Mouse (Mus musculus) spleen, adult 2 months (tissue): ENCODE results near the gene Als2. TPM values are rescaled to one million over a fixed set of nuclear protein-coding genes. Genes with fewer than 3 reads are reported as not detected.

Source experiments
- DNase-seq, 2 experiments: peaks; one replicate each; pipeline versions ENCODE4 v3.0.0 to v3.0.0-alpha.2; 2012 to 2021; ENCODE audit warnings: low spot score in 2 of 2, low read depth in 1 of 2
- H3K27ac ChIP-seq: fragments of 200-500 bp; 2 replicates; pipeline ENCODE4 v1.5.1; 2012; ENCODE audit warnings: low read length, inconsistent platforms; ENCODE audit not compliant: insufficient read depth
- H3K27me3 ChIP-seq: fragments of 200-500 bp; 2 replicates; pipeline ENCODE4 v1.6.1; 2012; ENCODE audit warnings: mild to moderate bottlenecking, moderate library complexity, low read length, inconsistent platforms; ENCODE audit not compliant: control insufficient read depth, insufficient read depth
- H3K36me3 ChIP-seq: fragments of 200-500 bp; 2 replicates; pipeline ENCODE4 v1.6.1; 2012; ENCODE audit warnings: mild to moderate bottlenecking, low read length, inconsistent platforms; ENCODE audit not compliant: control insufficient read depth, insufficient read depth
- H3K4me1 ChIP-seq: fragments of 200-500 bp; 2 replicates; pipeline ENCODE4 v1.6.1; 2011; ENCODE audit warnings: inconsistent platforms; ENCODE audit not compliant: control insufficient read depth, insufficient read depth, insufficient read length
- H3K4me3 ChIP-seq: fragments of 200-500 bp; 2 replicates; pipeline ENCODE4 v1.5.1; 2011; ENCODE audit warnings: mild to moderate bottlenecking, inconsistent platforms; ENCODE audit not compliant: insufficient read depth, insufficient read length; ENCODE audit errors: extremely low read depth
- CTCF ChIP-seq: fragments of 200-500 bp; IDR thresholded peaks from 2 replicates; pipeline ENCODE4 v1.5.1; 2011; ENCODE audit warnings: mild to moderate bottlenecking, inconsistent platforms; ENCODE audit not compliant: insufficient read depth, insufficient read length, insufficient replicate concordance; ENCODE audit errors: extremely low read depth
- POLR2A ChIP-seq: fragments of 200-500 bp; IDR thresholded peaks from 2 replicates; pipeline ENCODE4 v1.6.1; 2011; ENCODE audit warnings: low read depth, low read length, inconsistent platforms
- WGBS: fragments of 180-500 bp; shearing (Covaris S2); methylation state at CpG from one replicate; pipeline ENCODE4 v1.1.7; 2018; 5-methylcytosine and 5-hydroxymethylcytosine counted together
- polyA plus RNA-seq: library from polyadenylated mRNA; depleted of rRNA; stranded (reverse); fragments of >200 nt; gene quantifications from 2 replicates; pipeline ENCODE4 v1.2.3, GENCODE M21; 2012

Als2 gene
- polyA plus RNA-seq, 1 experiment = 3.0 TPM

- H3K27me3 ChIP-seq = no peaks in the 10 kb centered on the region
- no peaks in the 10 kb centered on the region for H3K4me1 ChIP-seq
- DNase-seq = no peak
- H3K36me3 ChIP-seq = no peaks in the 10 kb centered on the region
- 81% methylated on average over 4 of the region's 4 CpGs for WGBS
- no peak overlapping the region for H3K27ac ChIP-seq
- no peak for TF ChIP-seq CTCF
- no peak for TF ChIP-seq POLR2A
- no peak overlapping the region for H3K4me3 ChIP-seq
Observed at GRCm38 (mm10) chr1:59229187-59229586, 7.8 kb downstream of the Als2 start.

- Histone ChIP-seq H3K4me1 (no peaks in the 10 kb centered on the region), H3K27me3 (no peaks in the 10 kb centered on the region), H3K27ac (no peak overlapping the region), H3K36me3 (no peaks in the 10 kb centered on the region), H3K4me3 (no peak overlapping the region)
- no peak for TF ChIP-seq POLR2A
- TF ChIP-seq CTCF = no peak
- no peak for DNase-seq
- WGBS = 78% methylated on average over 7 of the region's 7 CpGs
Observed at GRCm38 (mm10) chr1:59228552-59228951, 8.5 kb downstream of the Als2 start.

GRCm38 (mm10) chr1:59222101-59222825, 14.8 kb downstream of the Als2 start:
- no peaks in the 10 kb centered on the region for H3K27me3 ChIP-seq
- no peaks in the 10 kb centered on the region for H3K4me1 ChIP-seq
- H3K27ac ChIP-seq = no peak overlapping the region
- H3K36me3 ChIP-seq = no peaks in the 10 kb centered on the region
- no peak for DNase-seq
- H3K4me3 ChIP-seq = no peak overlapping the region
- 95% methylated on average over 7 of the region's 7 CpGs for WGBS
- TF ChIP-seq CTCF (no peak), POLR2A (no peak)

DNA sequence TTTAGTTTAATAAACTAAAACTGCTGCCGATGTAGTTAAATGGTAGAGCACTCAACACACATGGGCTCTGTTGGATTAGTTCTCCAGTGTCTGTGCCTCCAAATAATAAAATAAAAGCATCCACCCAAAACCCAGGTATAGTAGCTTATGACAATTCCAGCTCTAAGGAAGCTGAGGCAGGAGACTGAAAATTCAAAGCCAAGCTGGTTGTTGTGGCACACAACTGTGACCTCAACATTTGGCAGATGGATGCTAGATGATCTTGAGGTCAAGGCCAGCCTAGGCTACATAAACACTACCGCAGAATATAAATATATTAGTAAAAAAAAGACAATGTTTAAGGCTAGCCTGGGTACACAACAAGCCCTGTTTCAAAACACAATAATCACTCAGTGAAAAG, 15.4 kb downstream of the Als2 start:
- Histone ChIP-seq H3K27me3 (no peaks in the 10 kb centered on the region), H3K4me3 (no peak overlapping the region), H3K36me3 (no peaks in the 10 kb centered on the region; the same call in none of the 2 replicates), H3K4me1 (no peaks in the 10 kb centered on the region), H3K27ac (no peak overlapping the region)
- DNase-seq = no peak
- TF ChIP-seq POLR2A (no peak), CTCF (no peak)
- WGBS = 94% methylated on average over 2 of the region's 2 CpGs

- H3K4me3 ChIP-seq = no peak overlapping the region
- H3K4me1 ChIP-seq = no peaks in the 10 kb centered on the region
- no peak for DNase-seq
- 92% methylated on average over 3 of the region's 3 CpGs for WGBS
- H3K27ac ChIP-seq = no peak overlapping the region
- H3K27me3 ChIP-seq = no peaks in the 10 kb centered on the region
- no peaks in the 10 kb centered on the region; the same call in none of the 2 replicates for H3K36me3 ChIP-seq
- TF ChIP-seq CTCF (no peak), POLR2A (no peak)
Observed at GRCm38 (mm10) chr1:59220371-59220770, 16.7 kb downstream of the Als2 start.

DNA sequence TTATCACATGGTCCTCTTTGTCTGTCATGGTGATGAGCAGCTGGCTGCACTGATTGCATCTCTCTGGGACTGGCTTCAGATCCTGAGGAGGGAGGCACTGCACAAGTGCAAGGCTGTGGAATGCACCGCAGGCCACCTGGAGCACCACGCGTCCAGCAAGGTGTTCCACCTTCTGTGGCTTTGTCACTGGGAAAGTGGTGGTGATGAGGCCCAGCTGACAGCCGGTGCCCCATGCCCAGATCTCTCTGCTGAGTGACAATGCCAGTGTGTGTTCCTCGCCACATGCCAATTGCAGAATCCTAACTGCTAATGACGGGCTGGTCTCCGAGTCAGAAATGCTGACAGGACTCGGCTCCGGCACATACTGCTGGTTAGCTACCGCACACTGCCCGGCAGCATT, 21.6 kb downstream of the Als2 start:
- Histone ChIP-seq H3K36me3 (peaks cover 2% of the 10 kb centered on the region), H3K4me1 (no peaks in the 10 kb centered on the region)
- WGBS = 95% methylated on average over 11 of the region's 11 CpGs

DNA sequence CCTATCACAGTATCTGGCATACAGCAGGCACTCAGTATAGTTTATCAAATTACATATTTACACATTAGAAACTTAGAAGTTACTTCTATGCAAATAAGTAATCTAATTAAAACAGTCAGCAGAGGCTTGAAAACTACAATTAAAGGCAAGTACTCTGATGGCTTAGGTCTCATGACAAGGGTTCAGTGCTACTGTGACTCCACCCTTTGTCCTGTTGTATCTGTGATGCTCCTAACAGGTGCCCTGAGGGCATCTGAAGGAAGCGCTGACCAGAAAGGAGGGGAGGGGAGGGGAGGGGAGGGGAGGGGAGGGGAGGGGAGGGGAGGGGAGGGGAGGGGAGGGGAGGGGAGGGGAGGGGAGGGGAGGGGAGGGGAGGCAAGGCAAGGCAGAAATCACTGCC, 24.1 kb downstream of the Als2 start:
- no peak for DNase-seq
- H3K27me3 ChIP-seq = no peaks in the 10 kb centered on the region
- H3K4me3 ChIP-seq = no peak overlapping the region
- H3K27ac ChIP-seq = no peak overlapping the region
- no CpG with 5 or more reads among the region's 1 CpGs for WGBS
- peaks cover 2% of the 10 kb centered on the region for H3K36me3 ChIP-seq
- TF ChIP-seq POLR2A (no peak), CTCF (no peak)
- no peaks in the 10 kb centered on the region for H3K4me1 ChIP-seq

More for the DNA sequence above, 21.6 kb downstream of the Als2 start:
- H3K4me3 ChIP-seq = no peak overlapping the region
- no peaks in the 10 kb centered on the region for H3K27me3 ChIP-seq
- no peak for DNase-seq
- TF ChIP-seq CTCF (no peak), POLR2A (no peak)
- no peak overlapping the region for H3K27ac ChIP-seq
